Mouse (Mus musculus): Measurements from ENCODE around the gene Sfrp5.

DNA sequence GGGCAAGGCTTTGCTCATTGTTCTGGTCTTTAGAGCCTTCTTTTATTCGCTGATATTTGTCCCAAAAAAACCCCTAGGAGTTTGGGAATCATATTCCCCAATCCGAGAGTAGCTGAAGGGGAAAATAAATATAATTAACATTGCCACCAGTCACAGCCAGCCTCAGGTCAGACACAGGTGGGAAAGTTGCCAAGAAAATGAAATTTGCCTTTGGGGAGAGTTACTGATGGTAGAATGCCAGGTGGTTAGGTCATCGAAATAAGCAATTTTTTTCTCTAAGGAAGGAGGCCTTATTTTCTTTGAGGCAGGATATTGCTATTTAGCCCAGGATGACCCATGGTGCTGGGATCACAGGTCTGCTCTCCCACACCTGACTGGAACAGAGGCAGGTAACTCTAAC is 35.3 kb downstream of the Sfrp5 start:
- TF ChIP-seq CTCF (IDR thresholded peaks at IDR 0.05; ENCODE audit: low read depth, low read length) (no peak), POLR2A (IDR thresholded peaks at IDR 0.05; ENCODE audit: borderline replicate concordance, low read depth, low read length) (no peak)
